Mouse (Mus musculus) lung, postnatal 0 days (tissue): Measurements from ENCODE around the gene Pitpnb. TPM values are rescaled to one million over a fixed set of nuclear protein-coding genes. Genes with fewer than 3 reads are reported as not detected.
A peak's percentile ranks its signal among the peaks of the same experiment; 100 is the strongest.

Experiments used
- ATAC-seq: fragments of 200-750 bp; cut with Nextera tagmentation; 2 replicates; pipeline ENCODE4 v1.8.0; 2017; ENCODE audit warnings: moderate library complexity
- DNase-seq: peaks from one replicate; pipeline ENCODE4 v3.0.0-alpha.2; 2016; ENCODE audit warnings: low spot score
- H3K27ac ChIP-seq: fragments of 300-500 bp; sonication (generic); 2 replicates; pipeline ENCODE4 v1.5.1; 2014; ENCODE audit warnings: antibody characterized with exemption, mild to moderate bottlenecking, low read length, mixed read lengths
- H3K27me3 ChIP-seq: fragments of 300-500 bp; sonication (generic); replicated peaks from 2 replicates; pipeline ENCODE4 v1.6.1; 2014; ENCODE audit warnings: low read length, mixed read lengths; ENCODE audit not compliant: insufficient read depth
- H3K36me3 ChIP-seq: fragments of 300-500 bp; sonication (generic); 2 replicates; pipeline ENCODE4 v1.6.1; 2014; ENCODE audit warnings: low read length, mixed read lengths; ENCODE audit not compliant: insufficient read depth
- H3K4me1 ChIP-seq: fragments of 300-500 bp; sonication (generic); 2 replicates; pipeline ENCODE4 v1.6.1; 2014; ENCODE audit warnings: antibody characterized with exemption, low read depth, low read length, mixed read lengths; ENCODE audit not compliant: insufficient read depth
- H3K4me2 ChIP-seq: fragments of 300-500 bp; sonication (generic); replicated peaks from 2 replicates; pipeline ENCODE4 v1.6.1; 2014; ENCODE audit warnings: low read depth, mild to moderate bottlenecking, low read length, moderate library complexity, mixed read lengths
- H3K4me3 ChIP-seq: fragments of 300-500 bp; sonication (generic); 2 replicates; pipeline ENCODE4 v1.5.1; 2014; ENCODE audit warnings: low read depth, low read length
- H3K9ac ChIP-seq: fragments of 300-500 bp; sonication (generic); replicated peaks from 2 replicates; pipeline ENCODE4 v1.6.1; 2014; ENCODE audit warnings: low read depth, mild to moderate bottlenecking
- H3K9me3 ChIP-seq: fragments of 300-500 bp; sonication (generic); 2 replicates; pipeline ENCODE4 v1.6.1; 2016; ENCODE audit warnings: low read length, mixed read lengths
- CTCF ChIP-seq: IDR thresholded peaks from 2 replicates; pipeline ENCODE4 v1.5.1; 2016; ENCODE audit warnings: antibody characterized with exemption, mild to moderate bottlenecking
- EP300 ChIP-seq: IDR thresholded peaks from 2 replicates; pipeline ENCODE4 v1.6.1; 2016; ENCODE audit warnings: antibody characterized with exemption, mild to moderate bottlenecking, control low read depth
- WGBS: fragments of 180-500 bp; shearing (Covaris S2); extraction: QIAGEN DNeasy Blood & Tissue Kit; methylation state at CpG from one replicate; pipeline ENCODE4 v1.1.7; 2014; 5-methylcytosine and 5-hydroxymethylcytosine counted together
- polyA plus RNA-seq: library from polyadenylated mRNA; unstranded; fragments of >200 nt; fragmentation: Nextera tagmentation; extraction: Ambion mirVana; gene quantifications from 2 replicates; pipeline ENCODE4 v1.2.1, GENCODE M21; 2015

Pitpnb gene
- polyA plus RNA-seq, 1 experiment from 2014 or later = 56.4 TPM

DNA sequence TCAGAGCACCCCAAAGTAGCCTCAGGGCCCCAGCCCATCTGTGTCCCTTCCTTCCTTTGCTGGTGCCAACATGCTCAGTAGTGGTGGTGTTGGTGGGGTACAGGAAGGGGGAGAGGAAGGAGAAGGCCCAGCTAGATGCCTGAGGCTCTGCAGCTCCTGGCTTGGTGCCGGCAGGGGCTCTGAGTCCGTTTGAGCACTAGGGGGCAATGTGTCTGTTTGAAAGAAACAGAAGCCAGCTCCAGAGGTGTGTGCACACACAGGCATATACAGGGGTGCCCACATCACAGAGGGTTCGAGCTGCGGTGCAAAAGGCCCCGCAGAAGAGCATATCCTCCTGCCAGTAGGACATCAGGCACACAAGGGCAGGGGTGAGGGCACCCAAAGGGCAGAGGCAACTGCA, 83.6 kb downstream of the Pitpnb start:
- Histone ChIP-seq H3K9ac (no peak overlapping the region), H3K4me2 (no peak overlapping the region), H3K4me1 (peaks cover 13% of the 10 kb centered on the region), H3K36me3 (no peaks in the 10 kb centered on the region), H3K4me3 (no peak overlapping the region), H3K9me3 (no peaks in the 10 kb centered on the region), H3K27me3 (peaks cover 18% of the 10 kb centered on the region), H3K27ac (no peak overlapping the region)
- ATAC-seq (peak; percentile 14; the same call in 1 of the 2 replicates), DNase-seq (peak; percentile 88)
- 3% methylated on average over 5 of the region's 5 CpGs for WGBS
- TF ChIP-seq EP300 (no peak), CTCF (peak; percentile 89)

DNA sequence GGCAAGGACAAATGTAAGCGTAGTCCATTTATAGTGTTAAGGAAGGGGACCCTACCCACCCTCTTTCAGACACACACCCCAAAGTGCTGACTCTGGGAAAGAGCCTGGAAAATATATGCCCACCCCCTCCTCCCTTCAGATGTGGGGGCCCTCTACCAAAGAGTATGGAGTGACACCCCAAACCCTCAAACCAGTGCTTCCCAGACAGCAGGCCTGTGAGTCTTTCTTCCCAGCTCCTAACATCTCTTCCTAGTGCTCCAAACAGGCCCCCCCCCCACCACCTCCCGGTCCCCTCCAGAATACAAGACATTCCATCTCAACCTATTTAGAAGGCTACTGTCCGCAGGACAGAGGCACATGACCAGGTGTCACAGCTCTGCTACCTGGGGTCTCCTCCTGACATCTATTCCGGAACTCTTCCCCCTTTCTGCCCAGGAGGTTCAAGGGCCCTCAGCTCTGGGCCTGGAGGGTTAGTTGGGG, 84.2 kb downstream of the Pitpnb start:
- Histone ChIP-seq H3K27me3 (peaks cover 23% of the 10 kb centered on the region), H3K36me3 (no peaks in the 10 kb centered on the region), H3K9ac (no peak overlapping the region), H3K4me2 (no peak overlapping the region), H3K4me1 (peaks cover 15% of the 10 kb centered on the region), H3K9me3 (no peaks in the 10 kb centered on the region), H3K4me3 (no peak overlapping the region), H3K27ac (no peak overlapping the region)
- TF ChIP-seq CTCF (no peak), EP300 (no peak)
- DNase-seq = no peak
- ATAC-seq = no peak
- 67% methylated on average over 4 of the region's 4 CpGs for WGBS

DNA sequence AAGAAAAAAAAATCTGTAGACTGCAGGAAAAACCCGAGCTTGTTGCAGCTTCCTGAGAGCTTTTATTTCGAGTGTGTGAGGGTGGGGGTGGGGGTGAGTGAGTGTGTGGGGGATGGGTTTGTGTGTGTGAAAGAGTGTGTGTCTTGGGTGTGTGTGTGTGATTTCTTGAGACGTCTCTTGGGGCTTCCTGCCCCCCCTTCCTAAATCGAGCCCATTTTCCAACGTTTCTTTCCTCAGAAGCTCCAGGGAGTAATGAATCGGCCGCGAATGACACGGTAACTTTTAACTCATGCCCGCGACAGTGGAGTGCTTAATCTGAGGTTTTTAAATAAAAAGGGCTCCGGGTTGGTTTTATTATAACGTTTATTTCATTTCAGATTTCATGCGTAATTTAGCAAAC, 85.0 kb downstream of the Pitpnb start:
- Histone ChIP-seq H3K36me3 (no peaks in the 10 kb centered on the region), H3K9me3 (no peaks in the 10 kb centered on the region), H3K4me2 (peak overlapping the region; percentile 100; the same call in 1 of the 2 replicates), H3K9ac (no peak overlapping the region), H3K4me1 (peaks cover 14% of the 10 kb centered on the region), H3K4me3 (0 out of 2 replicates have a peak overlapping the region, but pooled peaks have one; percentile 72), H3K27me3 (peaks cover 28% of the 10 kb centered on the region), H3K27ac (no peak overlapping the region)
- DNase-seq (no peak), ATAC-seq (no peak)
- 2% methylated on average over 14 of the region's 14 CpGs for WGBS
- no peak for TF ChIP-seq CTCF
- no peak for TF ChIP-seq EP300

DNA sequence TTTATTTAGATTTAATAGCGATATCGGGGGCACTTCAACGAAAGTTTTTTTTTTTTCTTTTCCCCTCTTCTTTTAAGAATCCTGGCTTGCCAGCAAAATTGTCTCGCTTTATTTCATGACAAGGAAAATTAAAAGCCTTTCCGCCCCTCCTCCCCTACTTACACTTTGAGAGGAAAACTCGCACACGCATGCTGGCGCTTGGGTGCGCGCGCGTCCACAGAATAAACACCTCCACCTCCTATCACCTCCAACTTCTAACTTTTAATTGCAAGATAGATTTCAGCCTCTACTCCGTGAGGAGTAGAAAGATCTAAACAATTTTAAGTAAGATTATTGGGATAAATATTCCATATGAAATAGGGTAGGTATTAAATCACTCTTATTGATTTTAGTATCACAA, 85.5 kb downstream of the Pitpnb start:
- H3K27me3 ChIP-seq = peaks cover 28% of the 10 kb centered on the region
- no peak overlapping the region for H3K9ac ChIP-seq
- 1% methylated on average over 13 of the region's 13 CpGs for WGBS
- ATAC-seq = no peak
- no peaks in the 10 kb centered on the region for H3K36me3 ChIP-seq
- DNase-seq = no peak
- H3K27ac ChIP-seq = no peak overlapping the region
- peaks cover 14% of the 10 kb centered on the region for H3K4me1 ChIP-seq
- H3K4me2 ChIP-seq = peak overlapping the region; percentile 100
- no peak for TF ChIP-seq EP300
- no peak; the same call in 1 of the 2 replicates for TF ChIP-seq CTCF
- no peaks in the 10 kb centered on the region for H3K9me3 ChIP-seq
- H3K4me3 ChIP-seq = peak overlapping the region; percentile 72; the same call in 1 of the 2 replicates

DNA sequence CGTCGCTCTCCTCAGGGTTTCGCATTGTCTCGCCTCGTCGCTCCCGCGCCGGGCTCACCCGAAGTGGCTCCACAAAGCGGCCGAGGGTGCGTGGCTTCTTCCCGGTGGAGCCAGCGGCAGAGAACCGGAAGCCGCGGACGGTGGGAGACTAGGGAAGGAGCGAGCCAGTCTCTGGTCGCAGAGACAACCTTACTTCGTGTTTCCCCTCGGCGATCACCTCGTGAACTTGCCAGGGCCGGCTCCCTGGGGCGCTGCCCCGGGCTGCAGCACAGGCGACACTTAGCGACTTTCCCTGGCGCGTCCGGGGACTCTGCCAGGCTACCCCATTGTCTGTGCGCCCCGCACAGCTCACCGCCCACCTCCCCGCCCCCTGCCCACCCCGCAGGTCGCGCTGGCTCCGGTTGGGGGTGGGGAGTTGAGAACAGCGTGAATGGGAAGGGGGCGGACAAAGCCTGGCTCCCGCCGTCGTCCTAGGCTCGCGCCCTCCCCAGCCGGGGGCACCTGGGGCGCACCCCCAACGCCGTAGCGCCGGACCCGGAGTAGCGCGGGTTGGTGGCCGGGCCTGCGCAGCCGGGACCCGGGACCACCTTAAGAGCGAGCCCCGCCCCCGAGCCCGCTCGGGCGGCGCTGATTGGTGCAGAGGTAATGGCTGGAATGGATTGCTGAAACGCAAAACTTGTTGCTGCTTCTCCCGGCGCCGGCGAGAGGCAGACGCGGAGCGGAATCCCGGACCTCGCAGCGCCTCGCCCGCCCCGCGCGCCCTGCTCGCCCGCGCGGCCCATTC, 86.2 kb downstream of the Pitpnb start, which contains the start of gene Mn1:
TSS of gene Mn1 (plus strand) at position 772 of the 784 bp plus-strand sequence.
- H3K36me3 ChIP-seq = no peaks in the 10 kb centered on the region
- ATAC-seq (peak; percentile 93), DNase-seq (peak; percentile 88)
- H3K9me3 ChIP-seq = no peaks in the 10 kb centered on the region
- 2% methylated on average over 72 of the region's 88 CpGs for WGBS
- H3K4me3 ChIP-seq = peak within 1 kb of the TSS; percentile 72
- H3K27ac ChIP-seq = 0 out of 2 replicates have a peak within 1 kb of the TSS, but pooled peaks have one; percentile 32
- H3K4me2 ChIP-seq = peak within 1 kb of the TSS; percentile 100
- H3K4me1 ChIP-seq = peaks cover 14% of the 10 kb centered on the region
- peaks cover 28% of the 10 kb centered on the region for H3K27me3 ChIP-seq
- peak within 1 kb of the TSS; percentile 58 for H3K9ac ChIP-seq
- TF ChIP-seq EP300 (no peak), CTCF (no peak)

DNA sequence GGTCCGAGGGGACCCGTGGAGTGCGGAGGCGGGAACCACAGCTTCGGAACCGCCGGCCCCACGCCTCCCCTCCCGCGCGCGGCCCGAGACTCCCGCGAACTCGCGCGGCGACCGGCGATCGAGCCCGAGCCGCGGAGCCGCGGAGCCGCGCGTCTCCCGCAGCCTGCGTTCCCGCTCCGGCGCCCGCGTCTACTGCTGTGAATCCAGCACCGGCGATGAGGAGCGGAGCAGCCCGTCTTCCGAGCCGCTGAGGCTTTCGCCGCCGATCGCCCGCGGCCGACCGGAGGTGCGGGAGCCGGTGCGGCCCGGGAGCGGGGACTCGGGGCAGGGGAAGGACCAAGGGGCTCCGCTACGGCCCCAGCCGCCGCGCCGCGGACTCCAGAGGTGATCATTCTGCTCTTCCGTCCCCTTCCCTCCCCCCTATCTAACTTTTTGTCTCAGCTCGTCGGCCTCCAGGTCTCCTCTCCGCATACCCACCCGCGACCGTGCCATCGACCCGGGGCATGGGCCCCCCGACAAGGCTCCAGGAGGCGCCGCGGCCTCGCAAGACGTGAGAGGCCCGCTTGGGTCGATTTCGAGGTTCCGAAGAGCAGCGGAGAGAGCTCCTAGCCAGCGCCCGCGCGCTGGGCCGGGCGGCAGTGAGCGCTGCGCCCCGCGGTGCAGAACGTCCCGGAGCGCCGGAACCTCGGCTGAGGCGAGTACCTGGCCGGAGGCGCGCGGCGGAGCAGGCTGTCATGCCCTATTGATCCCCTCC, 87.0 kb downstream of the Pitpnb start:
- TF ChIP-seq EP300 (no peak), CTCF (no peak)
- peak; percentile 27 for DNase-seq
- H3K36me3 ChIP-seq = no peaks in the 10 kb centered on the region
- H3K9me3 ChIP-seq = no peaks in the 10 kb centered on the region
- H3K27me3 ChIP-seq = peaks cover 28% of the 10 kb centered on the region
- peak; percentile 4; the same call in 1 of the 2 replicates for ATAC-seq
- peak overlapping the region; percentile 58; the same call in 1 of the 2 replicates for H3K9ac ChIP-seq
- H3K27ac ChIP-seq = 0 out of 2 replicates have a peak overlapping the region, but pooled peaks have one; percentile 32
- peak overlapping the region; percentile 100 for H3K4me2 ChIP-seq
- peak overlapping the region; percentile 72 for H3K4me3 ChIP-seq
- 2% methylated on average over 86 of the region's 105 CpGs for WGBS
- peaks cover 14% of the 10 kb centered on the region for H3K4me1 ChIP-seq
